Mouse (Mus musculus) ES-E14 (cell line): ENCODE data around the gene Gm17324.

Experiments
- CHD2 ChIP-seq: IDR thresholded peaks from 2 replicates; pipeline ENCODE4 v1.6.1; 2014; ENCODE audit warnings: mild to moderate bottlenecking, low read depth, low read length, inconsistent platforms
- HCFC1 ChIP-seq: IDR thresholded peaks from 2 replicates; pipeline ENCODE4 v1.6.1; 2012; ENCODE audit warnings: low read length, inconsistent platforms, borderline replicate concordance; ENCODE audit not compliant: insufficient read depth
- MAFK ChIP-seq: IDR thresholded peaks from 2 replicates; pipeline ENCODE4 v1.6.1; 2014; ENCODE audit warnings: mild to moderate bottlenecking, low read depth, low read length, inconsistent platforms; ENCODE audit not compliant: insufficient read depth
- ZC3H11A ChIP-seq: IDR thresholded peaks from 2 replicates; pipeline ENCODE4 v1.6.1; 2012; ENCODE audit warnings: low read depth, mild to moderate bottlenecking, inconsistent platforms, low read length, borderline replicate concordance
- ZNF384 ChIP-seq: IDR thresholded peaks from 2 replicates; pipeline ENCODE4 v1.6.1; 2012; ENCODE audit warnings: low read depth, low read length, inconsistent platforms

DNA sequence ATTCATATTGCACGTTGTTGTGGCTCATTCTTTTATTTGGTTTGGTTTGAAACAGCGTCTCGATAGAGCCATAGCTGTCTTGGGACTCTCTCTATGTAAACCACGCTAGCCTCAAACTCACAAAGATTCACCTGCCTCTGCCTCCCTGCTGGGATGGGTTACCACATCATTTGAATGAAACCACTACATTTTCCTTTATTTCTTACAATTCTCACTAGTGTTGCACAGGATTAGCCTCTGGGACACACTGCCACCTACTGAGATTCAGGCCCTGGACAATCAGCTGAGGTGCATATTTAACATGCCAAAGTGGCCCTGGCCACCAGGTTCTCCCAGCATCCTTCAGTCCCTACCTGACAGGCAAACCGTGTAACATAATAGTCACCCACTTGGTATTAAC is 9.2 kb downstream of the Gm17324 start:
- TF ChIP-seq ZC3H11A (no peak), MAFK (no peak), CHD2 (no peak), HCFC1 (no peak), ZNF384 (no peak)
